Mouse (Mus musculus) liver, embryonic 14 days (tissue): Measurements from ENCODE around the gene Gm45717. TPM values are rescaled to one million over a fixed set of nuclear protein-coding genes. Genes with fewer than 3 reads are reported as not detected.

Experiments used
- polyA plus RNA-seq: library from polyadenylated mRNA; depleted of rRNA; stranded (reverse); fragments of >200 nt; gene quantifications from 2 replicates; pipeline ENCODE4 v1.2.3, GENCODE M21; 2012; rRNA removed

Gene Gm45717
- polyA plus RNA-seq = not detected in 2 replicates

DNA sequence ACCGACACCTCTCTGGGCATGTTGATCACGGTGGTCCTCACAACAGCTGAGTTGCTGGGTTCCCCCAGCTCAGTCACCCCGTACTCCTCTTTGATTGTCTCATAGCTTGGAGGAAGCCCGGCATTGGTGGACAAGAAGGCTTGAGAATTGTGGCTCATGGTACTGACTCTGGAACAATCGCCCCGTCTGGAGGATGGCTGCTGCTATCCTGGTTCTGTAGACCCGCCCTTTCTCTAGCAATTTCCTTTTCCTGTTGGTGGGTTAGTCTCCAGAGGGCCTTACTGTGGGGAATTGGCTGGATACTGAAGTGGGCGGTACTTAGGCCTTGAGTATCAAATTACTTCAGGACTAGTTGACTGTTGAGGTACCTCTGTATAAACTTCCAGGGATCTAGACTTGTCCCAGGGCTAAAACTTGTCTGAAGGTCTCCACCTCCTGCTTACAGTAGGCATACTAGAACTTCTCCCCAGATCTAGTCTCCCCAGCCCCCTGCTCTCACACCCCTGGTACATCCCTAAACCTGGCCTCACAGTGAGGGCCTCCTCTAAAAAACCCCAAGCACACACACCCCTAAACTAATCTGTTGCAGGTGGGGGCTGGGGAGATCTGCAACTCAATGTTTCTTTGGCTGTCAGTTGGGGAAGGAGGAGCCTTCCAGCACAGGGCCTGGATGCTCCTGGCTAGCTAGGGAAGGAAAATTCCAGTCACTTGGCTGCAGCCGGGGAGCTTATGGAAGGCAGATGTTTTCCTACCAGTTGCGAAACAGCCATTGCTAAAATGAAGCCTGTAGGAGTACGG, at the start of gene Gm45717, which contains the start of gene Ifitm2:
Gm45717 (minus strand) TSS at position 180 of the 798 bp plus-strand sequence.
Ifitm2 (minus strand) TSS at position 230 of the 798 bp plus-strand sequence.

DNA sequence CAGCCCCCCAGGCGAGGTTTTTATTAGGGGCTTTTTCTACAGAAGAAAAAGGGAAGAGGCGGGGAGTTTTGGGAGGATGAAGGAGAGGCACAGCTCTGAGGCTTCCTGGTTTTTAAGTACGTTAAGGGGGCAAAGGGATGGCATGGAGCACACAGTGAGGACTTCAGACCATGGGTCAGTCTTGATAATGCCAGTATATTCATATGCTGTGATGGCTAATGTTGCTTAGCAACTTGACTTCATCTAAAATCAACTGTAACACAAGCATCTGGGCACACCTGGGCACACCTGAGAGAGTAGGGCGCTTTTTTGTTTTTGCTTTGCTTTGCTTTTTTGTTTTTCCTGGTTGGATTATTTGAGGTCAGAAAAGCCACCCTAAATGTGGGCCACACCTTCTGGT, 11.2 kb upstream of the Gm45717 start, which contains the start of gene Ifitm1:
Ifitm1 (plus strand) TSS at position 301 of the 400 bp plus-strand sequence.

DNA sequence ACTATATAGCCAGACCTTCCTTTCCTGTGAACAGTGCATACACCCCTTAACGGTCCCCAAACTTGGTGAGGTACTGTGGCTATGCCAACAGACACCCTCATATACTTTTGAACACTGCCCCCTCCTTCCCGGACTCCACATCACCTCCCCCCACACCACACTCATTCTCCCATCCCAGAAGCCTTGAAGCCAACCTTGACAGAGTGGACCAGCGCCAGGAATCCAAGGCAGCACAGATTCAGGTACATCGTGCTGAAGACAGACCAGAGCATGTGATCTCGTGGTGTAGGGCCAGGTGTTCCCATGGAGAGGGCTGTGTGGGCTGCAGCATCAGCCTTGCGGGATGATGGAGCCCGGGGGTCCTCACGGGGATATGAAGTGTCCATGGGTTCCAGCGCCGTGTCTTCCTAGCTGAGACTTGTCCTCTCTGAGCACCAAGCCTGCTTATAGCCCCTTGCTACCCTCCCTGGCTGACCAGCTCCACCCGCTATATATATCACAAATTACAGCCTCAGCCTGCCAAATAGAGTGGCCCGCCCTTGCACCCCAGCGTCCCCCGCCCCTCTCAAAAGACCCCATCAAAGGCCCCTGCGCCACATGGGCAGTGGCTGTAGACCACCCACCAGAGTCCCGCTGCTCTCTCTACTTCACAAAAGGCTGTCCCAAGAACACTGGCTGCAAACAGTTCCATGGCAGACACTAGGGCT, 5.8 kb downstream of the Gm45717 start, which contains the start of gene Ifitm5:
Ifitm5 (minus strand) TSS at position 468 of the 707 bp plus-strand sequence.

DNA sequence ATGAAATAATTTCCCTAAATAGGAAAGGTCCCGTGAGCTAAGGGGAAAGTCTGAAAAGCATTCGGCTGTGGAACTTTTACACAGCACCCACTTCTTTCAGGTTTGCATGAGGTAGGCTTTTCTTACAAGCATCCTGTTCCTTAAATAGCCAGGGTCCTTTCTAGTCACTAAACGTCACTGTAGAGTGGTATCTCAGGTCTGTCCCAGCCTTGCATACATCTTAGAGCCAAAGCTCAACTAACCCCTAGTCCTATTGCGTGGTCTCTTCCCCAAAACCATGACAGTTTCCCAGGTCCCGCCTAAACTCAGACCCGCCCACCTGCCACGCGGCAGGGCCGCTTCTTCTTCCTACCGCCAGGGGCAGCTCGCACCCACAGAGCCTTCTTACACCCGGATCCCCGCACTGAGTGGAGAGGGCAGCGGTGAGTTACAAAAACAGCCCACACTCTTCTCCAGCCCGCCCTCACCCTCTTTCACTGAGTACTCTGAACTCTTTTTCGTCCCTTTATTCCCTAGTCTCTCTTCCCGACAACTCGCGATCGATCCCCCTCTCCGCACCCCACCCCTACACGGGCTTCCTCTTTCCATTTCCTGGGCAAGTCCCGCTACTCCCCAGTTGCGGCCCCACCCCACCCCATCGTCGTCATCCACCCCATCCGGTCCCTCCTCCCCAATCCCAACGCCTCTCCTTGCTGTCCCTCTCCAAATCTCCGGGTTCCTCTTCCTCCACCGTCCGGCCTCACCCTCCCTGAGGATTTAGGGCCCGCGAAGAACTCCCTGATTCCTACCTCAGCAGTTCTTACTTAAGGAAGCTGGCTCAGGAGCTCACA, 14.3 kb downstream of the Gm45717 start, which contains the start of gene Pgghg:
Pgghg (plus strand) TSS at position 170 of the 830 bp plus-strand sequence.

DNA sequence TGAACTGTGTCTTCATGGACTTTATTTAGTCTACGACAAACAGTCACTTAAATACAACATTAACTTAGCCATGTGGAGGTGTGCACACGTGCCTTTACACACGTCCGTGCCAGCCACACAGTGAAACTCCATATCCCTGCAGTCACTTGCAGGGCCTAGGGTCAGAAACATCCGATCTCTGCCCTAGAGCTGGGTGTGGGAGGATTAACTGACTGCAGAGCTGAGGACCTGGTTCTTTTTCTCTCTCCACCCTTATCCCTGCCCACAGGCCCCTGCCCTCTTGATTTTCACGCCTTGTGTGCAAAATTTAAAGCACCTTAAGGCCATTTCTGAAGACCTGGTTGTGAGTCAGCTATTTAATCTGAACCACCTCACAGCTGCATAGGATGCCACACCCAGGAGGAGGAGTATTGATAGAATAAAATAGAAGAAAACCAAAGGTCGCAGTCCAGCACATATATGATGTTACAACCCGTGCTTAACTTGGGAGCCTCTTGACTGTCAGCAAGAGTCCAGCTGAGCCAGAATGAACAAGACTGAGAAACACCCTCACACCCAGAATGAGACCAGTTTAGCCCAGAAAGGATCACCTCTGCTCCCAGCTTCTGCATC, 35.2 kb downstream of the Gm45717 start, which contains the start of gene Nlrp6:
Nlrp6 (plus strand) TSS at position 485 of the 612 bp plus-strand sequence.

DNA sequence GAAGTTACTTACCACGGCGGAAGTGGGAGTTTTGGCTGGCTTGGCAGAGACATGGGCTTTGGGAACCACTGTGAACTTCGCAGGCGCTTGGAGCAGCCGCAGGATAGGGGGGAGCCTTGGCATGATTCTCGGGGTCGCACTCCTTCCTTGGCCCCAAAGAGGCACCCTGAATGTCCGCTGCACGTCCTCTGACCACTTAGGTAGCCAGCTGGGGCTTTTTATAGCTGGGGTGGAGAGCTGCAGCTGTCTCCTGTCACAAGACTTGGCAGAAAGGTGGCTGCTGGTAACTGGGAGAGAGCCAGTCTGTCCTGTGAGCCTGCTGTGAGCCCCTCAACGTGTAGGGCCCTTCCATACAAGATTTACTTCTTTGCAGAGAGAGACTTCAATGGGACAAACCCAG, 55.5 kb downstream of the Gm45717 start, which contains the start of gene Cox8b:
Cox8b (minus strand) TSS at position 227 of the 400 bp plus-strand sequence.

Other genes starting within 250 kb of the Gm45717 start
- gene Cyp2e1, start 192.2 kb downstream of the Gm45717 start, polyA plus RNA-seq = 0.06 and 0.07 TPM in 2 replicates
- 0.05 and 0.12 TPM in 2 replicates for gene Syce1, start 168.1 kb downstream of the Gm45717 start, polyA plus RNA-seq
- 0.11 and 0.14 TPM in 2 replicates for gene Zfp941, start 133.8 kb downstream of the Gm45717 start, polyA plus RNA-seq
- 7.3 and 8.3 TPM in 2 replicates for gene Urah, start 120.9 kb downstream of the Gm45717 start, polyA plus RNA-seq
- gene Scgb1c1, start 110.4 kb downstream of the Gm45717 start, polyA plus RNA-seq = not detected in 2 replicates
- gene Odf3, start 108.1 kb downstream of the Gm45717 start, polyA plus RNA-seq = not detected in 2 replicates
- not detected in 2 replicates for gene Gm45785, start 99.6 kb downstream of the Gm45717 start, polyA plus RNA-seq
- gene Ric8a, start 99.0 kb downstream of the Gm45717 start, polyA plus RNA-seq = 14.7 and 15.6 TPM in 2 replicates
- 10.5 and 11.7 TPM in 2 replicates for gene Bet1l, start 98.4 kb downstream of the Gm45717 start, polyA plus RNA-seq
- gene Psmd13, start 74.0 kb downstream of the Gm45717 start, polyA plus RNA-seq = 50.0 and 57.2 TPM in 2 replicates
- gene Sirt3, start 73.6 kb downstream of the Gm45717 start, polyA plus RNA-seq = 12.5 and 15.1 TPM in 2 replicates
- gene Cox8b, start 55.5 kb downstream of the Gm45717 start, polyA plus RNA-seq = 0.48 TPM in 1 of 2 replicates, not detected in the other
- 5.6 and 7.4 TPM in 2 replicates for gene Nlrp6, start 35.0 kb downstream of the Gm45717 start, polyA plus RNA-seq
- gene Pgghg, start 14.5 kb downstream of the Gm45717 start, polyA plus RNA-seq = 6.0 and 7.0 TPM in 2 replicates
- gene Ifitm5, start 5.6 kb downstream of the Gm45717 start, polyA plus RNA-seq = 0.38 and 0.46 TPM in 2 replicates
- 219 and 222 TPM in 2 replicates for gene Ifitm2, start 50 bp upstream of the Gm45717 start, polyA plus RNA-seq
- gene Ifitm1, start 11.3 kb upstream of the Gm45717 start, polyA plus RNA-seq = 29.1 and 33.2 TPM in 2 replicates
- gene Ifitm3, start 54.8 kb upstream of the Gm45717 start, polyA plus RNA-seq = 28.7 and 41.6 TPM in 2 replicates
- 8.3 and 10.9 TPM in 2 replicates for gene Ifitm6, start 62.0 kb upstream of the Gm45717 start, polyA plus RNA-seq
- not detected in 2 replicates for gene Gm17387, start 73.2 kb upstream of the Gm45717 start, polyA plus RNA-seq
- gene B4galnt4, start 105.2 kb upstream of the Gm45717 start, polyA plus RNA-seq = 0.59 and 0.76 TPM in 2 replicates
- gene Pkp3, start 122.3 kb upstream of the Gm45717 start, polyA plus RNA-seq = 0.38 and 0.48 TPM in 2 replicates
- 9.1 and 10.7 TPM in 2 replicates for gene Sigirr, start 144.6 kb upstream of the Gm45717 start, polyA plus RNA-seq
- gene Ano9, start 161.9 kb upstream of the Gm45717 start, polyA plus RNA-seq = 0.36 TPM in 2 replicates
- gene Ptdss2, start 166.4 kb upstream of the Gm45717 start, polyA plus RNA-seq = 62.0 and 81.0 TPM in 2 replicates
- gene Rnh1, start 216.9 kb upstream of the Gm45717 start, polyA plus RNA-seq = 23.5 and 28.6 TPM in 2 replicates
- gene Hras, start 238.1 kb upstream of the Gm45717 start, polyA plus RNA-seq = 67.7 and 68.0 TPM in 2 replicates
- 13.2 and 14.8 TPM in 2 replicates for gene Lrrc56, start 238.2 kb upstream of the Gm45717 start, polyA plus RNA-seq